Mouse (Mus musculus) midbrain, embryonic 11.5 days (tissue): Measurements from ENCODE around the gene Dlg4. TPM values are rescaled to one million over a fixed set of nuclear protein-coding genes. Genes with fewer than 3 reads are reported as not detected.

Source experiments
- ATAC-seq: fragments of 200-750 bp; cut with Nextera tagmentation; 2 replicates; pipeline ENCODE4 v1.8.0; 2017; ENCODE audit warnings: moderate TSS enrichment, moderate library complexity; ENCODE audit not compliant: low FRiP score
- DNase-seq: peaks from one replicate; pipeline ENCODE4 v3.0.0; 2015; ENCODE audit warnings: low spot score; ENCODE audit errors: missing footprints
- H3K27ac ChIP-seq: fragments of 300-500 bp; sonication (generic); 2 replicates; pipeline ENCODE4 v1.5.1; 2014; ENCODE audit warnings: low read depth, low read length
- H3K27me3 ChIP-seq: fragments of 300-500 bp; sonication (generic); 2 replicates; pipeline ENCODE4 v1.6.1; 2014; ENCODE audit warnings: mild to moderate bottlenecking, low read length, moderate library complexity, mixed read lengths; ENCODE audit not compliant: control insufficient read depth, insufficient read depth
- H3K36me3 ChIP-seq: fragments of 300-500 bp; sonication (generic); 2 replicates; pipeline ENCODE4 v1.6.1; 2014; ENCODE audit warnings: mild to moderate bottlenecking, low read length, moderate library complexity, mixed read lengths; ENCODE audit not compliant: control insufficient read depth, insufficient read depth
- H3K4me1 ChIP-seq: fragments of 300-500 bp; sonication (generic); 2 replicates; pipeline ENCODE4 v1.6.1; 2014; ENCODE audit warnings: low read length; ENCODE audit not compliant: control insufficient read depth, insufficient read depth
- H3K4me2 ChIP-seq: fragments of 300-500 bp; sonication (generic); 2 replicates; pipeline ENCODE4 v1.6.1; 2014; ENCODE audit warnings: mild to moderate bottlenecking, moderate library complexity
- H3K4me3 ChIP-seq: fragments of 300-500 bp; sonication (generic); 2 replicates; pipeline ENCODE4 v1.5.1; 2014; ENCODE audit warnings: low read depth, low read length
- H3K9ac ChIP-seq: fragments of 300-500 bp; sonication (generic); 2 replicates; pipeline ENCODE4 v1.6.1; 2014; ENCODE audit warnings: low read length
- H3K9me3 ChIP-seq: fragments of 300-500 bp; sonication (generic); 2 replicates; pipeline ENCODE4 v1.6.1; 2016; ENCODE audit warnings: low read length; ENCODE audit not compliant: control insufficient read depth
- WGBS: fragments of 180-500 bp; shearing (Covaris S2); extraction: QIAGEN DNeasy Blood & Tissue Kit; methylation state at CpG from one replicate; pipeline ENCODE4 v1.1.7; 2014; 5-methylcytosine and 5-hydroxymethylcytosine counted together
- polyA plus RNA-seq: library from polyadenylated mRNA; unstranded; fragments of >200 nt; fragmentation: Nextera tagmentation; extraction: Ambion mirVana; gene quantifications from 2 replicates; pipeline ENCODE4 v1.2.1, GENCODE M21; 2014

The Dlg4 gene
- polyA plus RNA-seq, 1 experiment from 2014 or later: 15.2 TPM

DNA sequence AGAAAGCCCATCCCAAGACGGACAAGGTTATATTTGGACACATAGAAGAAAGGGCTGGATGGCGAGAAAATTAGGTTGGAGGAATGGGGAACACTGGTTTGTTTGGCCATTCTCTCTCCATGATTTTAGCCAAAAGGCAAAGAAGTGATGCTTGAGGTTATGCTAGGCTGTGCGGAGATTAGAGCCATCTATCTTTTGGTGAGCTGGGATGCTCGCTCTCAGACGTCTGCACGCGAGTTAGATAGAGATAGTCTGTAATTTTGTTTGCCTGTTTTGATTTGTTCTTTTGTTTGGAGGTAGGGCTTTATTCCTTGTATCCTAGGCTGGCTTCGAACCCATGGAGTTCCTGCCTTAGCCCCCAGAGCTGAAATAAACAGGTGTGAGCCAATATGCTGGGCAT lies 15.6 kb upstream of the Dlg4 start:
- Histone ChIP-seq H3K27me3 (no peaks in the 10 kb centered on the region), H3K4me3 (peak overlapping the region; percentile 81), H3K4me2 (peak overlapping the region; percentile 92), H3K9me3 (no peaks in the 10 kb centered on the region), H3K9ac (peak overlapping the region; percentile 90), H3K4me1 (peaks cover 29% of the 10 kb centered on the region), H3K36me3 (peaks cover 21% of the 10 kb centered on the region), H3K27ac (peak overlapping the region; percentile 94)
- WGBS: 12% methylated on average over 8 of the region's 8 CpGs
- DNase-seq: no peak
- no peak for ATAC-seq

DNA sequence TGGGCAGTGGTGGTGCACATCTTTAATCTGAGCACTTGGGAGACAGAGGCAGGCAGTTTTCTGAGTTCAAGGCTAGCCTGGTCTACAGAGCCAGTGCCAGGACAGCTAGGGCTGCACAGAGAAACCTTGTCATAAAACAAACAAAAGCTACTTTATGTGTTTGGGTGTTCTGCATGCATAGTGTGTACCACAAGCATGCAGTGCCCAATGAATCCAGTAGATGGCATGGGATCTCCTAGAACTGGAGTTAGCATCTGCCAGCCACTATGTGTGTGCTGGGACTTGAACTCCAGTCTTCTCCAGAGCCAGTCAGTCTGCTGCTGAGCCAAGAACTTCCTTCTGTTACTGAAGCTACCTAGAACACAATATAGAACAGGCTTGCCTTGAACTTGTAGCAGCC lies 14.9 kb upstream of the Dlg4 start:
- H3K4me3 ChIP-seq: peak overlapping the region; percentile 81
- no peaks in the 10 kb centered on the region for H3K27me3 ChIP-seq
- no peak overlapping the region for H3K27ac ChIP-seq
- peak overlapping the region; percentile 92 for H3K4me2 ChIP-seq
- ATAC-seq: no peak
- peaks cover 29% of the 10 kb centered on the region for H3K4me1 ChIP-seq
- H3K9me3 ChIP-seq: no peaks in the 10 kb centered on the region
- H3K36me3 ChIP-seq: peaks cover 25% of the 10 kb centered on the region
- no peak overlapping the region; the same call in 1 of the 2 replicates for H3K9ac ChIP-seq
- no peak for DNase-seq

DNA sequence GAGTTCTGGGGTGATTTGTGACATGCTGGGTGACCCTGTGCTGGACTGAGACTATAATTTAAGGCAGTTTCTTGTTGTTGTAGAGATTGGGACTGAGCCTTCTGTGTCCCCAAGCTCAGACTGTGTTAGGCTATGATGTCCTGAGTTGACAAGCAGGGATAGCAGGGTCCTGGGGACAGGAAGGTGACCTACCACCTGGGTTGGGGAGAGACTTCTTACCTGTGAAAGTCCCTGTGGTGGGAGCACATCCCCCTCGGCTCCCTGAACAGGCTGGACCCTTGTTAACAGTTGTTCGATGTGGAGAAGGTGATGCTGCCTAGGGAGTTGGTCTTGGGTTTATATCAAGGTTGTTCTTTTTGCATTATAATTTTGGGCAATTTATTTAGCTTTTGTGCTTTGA lies 14.3 kb upstream of the Dlg4 start:
- peaks cover 28% of the 10 kb centered on the region for H3K4me1 ChIP-seq
- no peak overlapping the region for H3K27ac ChIP-seq
- H3K4me3 ChIP-seq: peak overlapping the region; percentile 81; the same call in 1 of the 2 replicates
- ATAC-seq (no peak), DNase-seq (no peak)
- 94% methylated on average over 2 of the region's 2 CpGs for WGBS
- no peaks in the 10 kb centered on the region for H3K27me3 ChIP-seq
- H3K4me2 ChIP-seq: peak overlapping the region; percentile 92
- H3K36me3 ChIP-seq: peaks cover 31% of the 10 kb centered on the region
- H3K9ac ChIP-seq: no peak overlapping the region
- H3K9me3 ChIP-seq: no peaks in the 10 kb centered on the region

DNA sequence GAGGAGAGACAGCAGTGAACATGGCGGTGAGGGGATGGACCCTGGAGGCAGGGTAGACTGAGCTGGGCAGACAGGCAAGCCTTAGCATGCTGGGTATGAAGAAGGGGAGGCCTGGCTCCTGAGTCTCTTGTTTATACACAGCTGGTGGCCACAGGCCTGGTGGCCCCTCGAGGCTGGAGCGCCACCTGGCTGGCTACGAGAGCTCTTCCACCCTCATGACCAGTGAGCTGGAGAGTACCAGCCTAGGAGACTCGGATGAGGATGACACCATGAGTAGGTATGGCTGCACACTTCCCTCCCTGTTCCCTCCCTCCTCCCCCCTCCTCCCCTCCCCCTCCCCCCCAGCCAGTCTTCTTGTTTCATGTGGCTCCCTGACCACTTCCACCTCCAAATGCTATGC lies 11.2 kb upstream of the Dlg4 start:
- H3K4me3 ChIP-seq: no peak overlapping the region
- H3K4me1 ChIP-seq: peaks cover 22% of the 10 kb centered on the region
- DNase-seq (no peak), ATAC-seq (no peak)
- peaks cover 38% of the 10 kb centered on the region for H3K36me3 ChIP-seq
- no peak overlapping the region for H3K9ac ChIP-seq
- WGBS: 51% methylated on average over 5 of the region's 5 CpGs
- no peaks in the 10 kb centered on the region for H3K27me3 ChIP-seq
- no peak overlapping the region for H3K4me2 ChIP-seq
- no peak overlapping the region for H3K27ac ChIP-seq
- no peaks in the 10 kb centered on the region for H3K9me3 ChIP-seq

DNA sequence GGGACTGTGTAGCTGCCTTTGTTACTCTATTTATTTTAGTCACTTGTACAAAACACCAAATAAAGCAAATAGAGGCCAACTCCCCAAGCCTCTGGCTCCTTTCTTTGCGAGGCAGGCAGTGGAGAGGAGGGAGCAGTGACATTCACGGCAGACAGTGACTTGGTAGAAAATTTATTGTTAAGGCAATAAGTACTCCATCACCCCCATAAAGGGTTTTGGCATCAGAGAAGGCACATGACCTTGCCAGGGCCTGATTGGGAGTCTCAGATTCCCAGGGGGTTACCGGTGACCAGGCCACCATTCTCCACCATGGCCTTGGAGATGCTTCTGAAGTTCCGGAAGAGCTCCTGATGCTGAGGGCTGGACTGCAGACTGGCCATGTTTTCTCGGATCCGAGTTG lies 6.7 kb upstream of the Dlg4 start:
- no peak for DNase-seq
- Histone ChIP-seq H3K27ac (no peak overlapping the region), H3K36me3 (peaks cover 56% of the 10 kb centered on the region), H3K9ac (no peak overlapping the region), H3K4me2 (no peak overlapping the region), H3K9me3 (no peaks in the 10 kb centered on the region), H3K27me3 (no peaks in the 10 kb centered on the region), H3K4me3 (no peak overlapping the region), H3K4me1 (peaks cover 8% of the 10 kb centered on the region)
- no peak for ATAC-seq
- WGBS: 91% methylated on average over 6 of the region's 6 CpGs

DNA sequence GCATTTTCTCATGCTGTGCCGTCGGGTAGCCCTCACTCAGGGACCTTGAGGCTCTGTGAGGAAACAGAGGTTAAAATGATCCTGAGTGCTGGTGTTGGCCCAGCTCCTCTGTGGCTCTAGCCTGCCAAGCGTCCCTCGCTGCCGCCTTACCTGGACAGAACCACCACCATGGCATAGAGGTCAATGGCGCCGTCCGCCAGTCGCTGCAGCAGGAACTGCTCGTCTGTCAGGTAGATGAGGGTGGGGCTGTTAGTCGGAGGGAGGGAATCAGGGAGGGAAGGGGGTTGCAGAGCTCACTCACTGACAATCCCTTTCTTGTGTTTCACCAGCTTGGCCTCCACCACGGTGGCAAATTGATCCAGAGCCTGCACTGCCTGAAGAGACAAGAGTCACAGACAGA lies 6.2 kb upstream of the Dlg4 start:
- WGBS: 90% methylated on average over 12 of the region's 12 CpGs
- H3K4me2 ChIP-seq: no peak overlapping the region
- no peak overlapping the region for H3K9ac ChIP-seq
- H3K4me1 ChIP-seq: peaks cover 8% of the 10 kb centered on the region
- no peak overlapping the region for H3K27ac ChIP-seq
- H3K9me3 ChIP-seq: no peaks in the 10 kb centered on the region
- DNase-seq: no peak
- H3K36me3 ChIP-seq: peaks cover 56% of the 10 kb centered on the region
- ATAC-seq: no peak
- no peak overlapping the region for H3K4me3 ChIP-seq
- no peaks in the 10 kb centered on the region for H3K27me3 ChIP-seq

DNA sequence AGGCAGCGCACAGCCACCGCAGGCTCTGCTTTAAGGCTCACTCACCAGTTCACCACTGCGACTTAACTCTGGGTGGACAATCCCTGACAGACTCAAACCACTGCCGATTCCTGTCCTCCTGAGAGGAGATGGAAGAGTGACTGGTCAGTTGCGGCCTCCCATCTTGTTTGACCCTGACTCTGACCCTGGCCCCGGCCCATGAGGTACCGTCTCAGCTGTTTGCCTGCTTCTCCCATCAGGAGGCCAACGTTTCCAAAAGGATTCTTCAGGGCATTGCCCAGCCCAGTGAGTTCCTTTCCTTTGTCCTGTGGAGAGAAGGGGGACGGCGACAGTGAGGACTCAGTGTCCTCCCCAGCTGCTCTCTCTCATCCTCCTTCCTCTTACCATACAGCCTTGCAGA lies 5.8 kb upstream of the Dlg4 start:
- Histone ChIP-seq H3K4me3 (no peak overlapping the region), H3K9ac (no peak overlapping the region), H3K27me3 (no peaks in the 10 kb centered on the region), H3K27ac (no peak overlapping the region), H3K4me2 (no peak overlapping the region), H3K4me1 (peaks cover 8% of the 10 kb centered on the region), H3K36me3 (peaks cover 54% of the 10 kb centered on the region), H3K9me3 (no peaks in the 10 kb centered on the region)
- no peak for ATAC-seq
- DNase-seq: no peak
- 82% methylated on average over 10 of the region's 10 CpGs for WGBS

DNA sequence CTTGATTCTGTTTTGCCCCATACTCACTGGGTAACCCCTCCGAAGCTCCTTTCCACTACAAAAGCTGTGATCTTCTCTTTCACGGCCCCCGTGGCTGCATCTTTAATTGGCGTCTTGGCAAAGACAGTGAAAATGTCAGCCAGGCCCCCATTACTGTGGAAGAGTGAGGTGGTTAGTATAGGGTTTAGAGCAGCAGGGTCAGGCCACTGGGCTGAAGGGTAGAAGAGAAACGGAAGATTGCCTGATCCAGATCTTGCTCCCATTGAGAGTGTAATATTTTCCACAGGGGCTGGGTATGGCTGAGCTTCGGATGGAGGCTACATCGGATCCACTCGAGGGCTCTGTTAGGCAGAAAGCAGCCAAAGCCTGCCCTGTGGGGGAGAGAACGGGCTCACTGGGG lies 3.8 kb upstream of the Dlg4 start:
- H3K9me3 ChIP-seq: no peaks in the 10 kb centered on the region
- H3K4me3 ChIP-seq: no peak overlapping the region
- H3K36me3 ChIP-seq: peaks cover 38% of the 10 kb centered on the region
- ATAC-seq: no peak
- H3K4me1 ChIP-seq: peaks cover 16% of the 10 kb centered on the region
- H3K4me2 ChIP-seq: no peak overlapping the region
- no peaks in the 10 kb centered on the region for H3K27me3 ChIP-seq
- no peak for DNase-seq
- no peak overlapping the region for H3K27ac ChIP-seq
- WGBS: 90% methylated on average over 9 of the region's 9 CpGs
- no peak overlapping the region for H3K9ac ChIP-seq

DNA sequence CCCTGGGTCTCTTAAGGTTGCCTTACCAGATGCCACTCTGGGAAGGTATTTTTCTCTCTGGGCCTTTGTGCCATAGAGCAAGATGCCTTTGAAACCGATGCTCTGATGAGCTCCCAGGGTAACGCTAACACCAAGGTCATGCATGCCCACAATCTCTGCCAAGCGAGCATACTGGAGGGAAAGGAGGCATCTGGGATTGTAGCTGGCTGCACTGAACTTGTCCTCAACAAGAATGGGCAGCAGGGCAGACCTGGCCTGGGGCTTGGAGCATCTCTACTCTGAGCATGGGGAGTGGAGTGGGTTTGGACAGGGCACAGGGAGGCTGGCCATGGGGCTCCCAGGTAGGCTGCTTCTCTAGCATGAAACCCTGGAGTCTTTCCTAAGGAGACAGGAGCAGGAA lies 3.3 kb upstream of the Dlg4 start:
- 87% methylated on average over 3 of the region's 3 CpGs for WGBS
- Histone ChIP-seq H3K4me3 (no peak overlapping the region), H3K27me3 (no peaks in the 10 kb centered on the region), H3K9ac (no peak overlapping the region), H3K36me3 (peaks cover 33% of the 10 kb centered on the region), H3K9me3 (no peaks in the 10 kb centered on the region), H3K4me1 (peaks cover 18% of the 10 kb centered on the region), H3K27ac (no peak overlapping the region), H3K4me2 (no peak overlapping the region)
- ATAC-seq (no peak), DNase-seq (no peak)

DNA sequence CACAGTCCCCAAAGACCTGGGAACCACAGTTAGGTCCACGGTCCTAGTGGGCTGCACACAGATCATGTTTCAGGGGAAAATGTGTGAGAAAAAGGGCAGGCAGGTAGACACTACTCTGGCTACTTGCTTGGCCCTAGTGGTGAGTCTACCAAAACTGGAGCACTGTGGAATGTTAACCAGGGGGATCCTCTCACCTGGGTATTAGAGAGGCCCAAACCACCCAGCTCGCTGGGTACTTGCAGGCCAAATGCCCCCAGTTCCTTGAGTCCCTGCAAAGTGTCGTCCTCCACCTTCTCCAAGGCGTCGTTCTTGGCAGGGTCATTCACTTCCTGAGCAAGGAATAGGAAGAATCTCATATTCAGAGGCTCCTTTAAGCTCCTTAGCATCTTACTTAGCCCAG lies 2.7 kb upstream of the Dlg4 start:
- 66% methylated on average over 5 of the region's 5 CpGs for WGBS
- no peak for ATAC-seq
- Histone ChIP-seq H3K4me1 (peaks cover 24% of the 10 kb centered on the region), H3K9ac (no peak overlapping the region), H3K4me2 (no peak overlapping the region), H3K9me3 (no peaks in the 10 kb centered on the region), H3K27ac (no peak overlapping the region), H3K4me3 (no peak overlapping the region), H3K36me3 (peaks cover 28% of the 10 kb centered on the region), H3K27me3 (no peaks in the 10 kb centered on the region)
- DNase-seq: no peak
